Comparison of ENCODE assay signal across 9 mouse cellular contexts in genomic region chr4:106281492-106282122, GRCm38 (mm10). TPM values are rescaled to one million over a fixed set of nuclear protein-coding genes. Genes with fewer than 3 reads are reported as not detected.
DNase-seq lines count a peak whose midpoint lies in the region; ATAC-seq and TF ChIP-seq lines count a peak whose summit lies in the region.
"Had no signal": no experiment of that assay in that cellular context is flagged by ENCODE, and none has a peak within 500 bp of the region (broad histone marks: within the 10 kb centered on the region; RNA-seq: fewer than 3 reads in every experiment).

No protein-coding gene starts in this region.

- H3K4me3 ChIP-seq in gastrocnemius, adult 2 months, result 0 out of 2 replicates have a peak overlapping the region, but pooled peaks have one; percentile 7
- H3K4me3 ChIP-seq in forebrain, postnatal 0 days (ENCODE audit: low read depth, low read length), result no peak overlapping the region
- H3K4me3 ChIP-seq in lung, embryonic 15.5 days, result no peak overlapping the region
- H3K4me3 ChIP-seq: neural tube, embryonic 13.5 days had no signal

- no peak overlapping the region for H3K4me2 ChIP-seq in forebrain, postnatal 0 days (ENCODE audit: low read depth)
- no peak overlapping the region; the same call in 1 of the 2 replicates for H3K4me2 ChIP-seq in lung, embryonic 15.5 days
- H3K4me2 ChIP-seq: neural tube, embryonic 13.5 days had no signal

- H3K9me3 ChIP-seq in forebrain, postnatal 0 days (ENCODE audit: low read length), result no peaks in the 10 kb centered on the region
- H3K9me3 ChIP-seq in lung, embryonic 15.5 days, result no peaks in the 10 kb centered on the region

- intact Hi-C loops in gastrocnemius, adult 2 months (cut with DNase I), result no loop called here

- WGBS in forebrain, postnatal 0 days, result 42% methylated on average over 8 of the region's 8 CpGs
- 34% methylated on average over 8 of the region's 8 CpGs for WGBS in lung, embryonic 15.5 days

- H3K4me1 ChIP-seq in forebrain, postnatal 0 days (ENCODE audit: insufficient read depth), result no peaks in the 10 kb centered on the region
- H3K4me1 ChIP-seq in lung, embryonic 15.5 days, result no peaks in the 10 kb centered on the region
- H3K4me1 ChIP-seq: neural tube, embryonic 13.5 days had no signal

- H3K9ac ChIP-seq in forebrain, postnatal 0 days, result no peak overlapping the region
- no peak overlapping the region for H3K9ac ChIP-seq in lung, embryonic 15.5 days
- H3K9ac ChIP-seq: neural tube, embryonic 13.5 days had no signal

- peak; percentile 58 for ATAC-seq in activated CD4-positive, CD25-positive, alpha-beta regulatory T cell, adult 4 months
- ATAC-seq in forebrain, postnatal 0 days, result no peak
- peak; percentile 69; the same call in 1 of the 2 replicates for ATAC-seq in lung, embryonic 15.5 days (ENCODE audit: borderline replicate concordance, extremely low read depth, low FRiP score, low TSS enrichment)

- no peak overlapping the region for H3K27ac ChIP-seq in gastrocnemius, adult 2 months
- no peak overlapping the region for H3K27ac ChIP-seq in forebrain, postnatal 0 days (ENCODE audit: low read depth, low read length)
- H3K27ac ChIP-seq in lung, embryonic 15.5 days, result peak overlapping the region; percentile 39; the same call in 1 of the 2 replicates
- H3K27ac ChIP-seq: neural tube, embryonic 13.5 days had no signal

- H3K36me3 ChIP-seq in forebrain, postnatal 0 days (ENCODE audit: insufficient read depth), result no peaks in the 10 kb centered on the region
- H3K36me3 ChIP-seq in lung, embryonic 15.5 days, result no peaks in the 10 kb centered on the region
- H3K36me3 ChIP-seq: neural tube, embryonic 13.5 days had no signal

- no peak for TF ChIP-seq CTCF in gastrocnemius, adult 2 months (IDR thresholded peaks at IDR 0.05)
- TF ChIP-seq CTCF in forebrain, postnatal 0 days (IDR thresholded peaks at IDR 0.05; ENCODE audit: low read depth), result no peak

- no peaks in the 10 kb centered on the region for H3K27me3 ChIP-seq in forebrain, postnatal 0 days (ENCODE audit: insufficient read depth, low read length)
- no peaks in the 10 kb centered on the region for H3K27me3 ChIP-seq in lung, embryonic 15.5 days
- H3K27me3 ChIP-seq: neural tube, embryonic 13.5 days had no signal

- DNase-seq in gastrocnemius, adult 2 months, result peak; percentile 25
- DNase-seq in gastrocnemius, postnatal 4 days (ENCODE audit: low spot score in 2 of 2), result no peak
- peak; percentile 14 for DNase-seq in forebrain, postnatal 0 days
- peak; percentile 78 for DNase-seq in kidney, postnatal 14 days
- DNase-seq in embryo, embryonic 10 days (ENCODE audit: low spot score), result no peak
- no peak for DNase-seq in layer of hippocampus, adult 8-10 months (ENCODE audit: low spot score in 2 of 2)

RNA-seq across cellular contexts. Expression of gene Usp24, which starts 34.4 kb away (rescaled TPM):
- total RNA-seq in gastrocnemius, adult 2 months (2021), result 10 to 100 TPM; 62.5 to 69.2 TPM
- 10 to 100 TPM; 34.9 to 36.4 TPM for total RNA-seq in gastrocnemius, postnatal 4 days (2021)
- 1 to 10 TPM; 7.2 to 8.5 TPM for polyA plus RNA-seq in activated CD4-positive, CD25-positive, alpha-beta regulatory T cell, adult 4 months (2017; shearing (Covaris generic))
- 28.1 and 31.5 TPM in 2 replicates for total RNA-seq in forebrain, postnatal 0 days (2014; rRNA removed)
- polyA plus RNA-seq in forebrain, postnatal 0 days (2015; fragmentation: Nextera tagmentation; extraction: Ambion mirVana), result 4.3 and 7.8 TPM in 2 replicates
- 6.5 and 6.9 TPM in 2 replicates for polyA plus RNA-seq in lung, embryonic 15.5 days (2015; fragmentation: Nextera tagmentation; extraction: Ambion mirVana)
- total RNA-seq in layer of hippocampus, adult 8-10 months (2022), result 10 to 100 TPM; 42.5 to 52.1 (median 47.9) TPM

Comparison
In these comparisons a context has a peak if more than half of its experiments do, and no peak if none do; other contexts are left out.
1. DNase-seq: peak in gastrocnemius, adult 2 months (single experiment), forebrain, postnatal 0 days (single experiment) and kidney, postnatal 14 days (single experiment); none in gastrocnemius, postnatal 4 days (0 of 2), embryo, embryonic 10 days (single experiment) and layer of hippocampus, adult 8-10 months (0 of 2).